Mouse (Mus musculus) G1E-ER4 (cell line): ENCODE measurements around the gene 6430628N08Rik. TPM values are rescaled to one million over a fixed set of nuclear protein-coding genes. Genes with fewer than 3 reads are reported as not detected.

Experiments used
- GATA1 ChIP-seq: IDR thresholded peaks from one replicate; pipeline ENCODE4 v1.8.0; 2012; ENCODE audit warnings: low read length, inconsistent platforms
- polyA plus RNA-seq: library from polyadenylated mRNA; stranded (reverse); fragments of >175 nt; gene quantifications from 2 replicates; pipeline ENCODE4 v1.2.3, GENCODE M21; 2012

The 6430628N08Rik gene
- polyA plus RNA-seq, 1 experiment, result not detected

GRCm38 (mm10) chr4:115878828-115879227, 11.6 kb upstream of the 6430628N08Rik start:
- TF ChIP-seq GATA1, result no peak

- no peak for TF ChIP-seq GATA1
Measured at GRCm38 (mm10) chr4:115881183-115881582, 9.3 kb upstream of the 6430628N08Rik start.

GRCm38 (mm10) chr4:115882195-115882594, 8.3 kb upstream of the 6430628N08Rik start:
- TF ChIP-seq GATA1, result no peak

- TF ChIP-seq GATA1, result no peak
Measured at GRCm38 (mm10) chr4:115884022-115884421, 6.4 kb upstream of the 6430628N08Rik start, which contains the start of gene Kncn. Kncn (plus strand) TSS chr4:115884400.

- no peak for TF ChIP-seq GATA1
Measured at GRCm38 (mm10) chr4:115885846-115886245, 4.6 kb upstream of the 6430628N08Rik start.

- TF ChIP-seq GATA1, result no peak
Measured at GRCm38 (mm10) chr4:115886875-115887274, 3.6 kb upstream of the 6430628N08Rik start.

- TF ChIP-seq GATA1, result no peak
Measured at GRCm38 (mm10) chr4:115890066-115890465, 399 bp upstream of the 6430628N08Rik start.

- TF ChIP-seq GATA1, result no peak
Measured at GRCm38 (mm10) chr4:115894281-115894680, 3.8 kb downstream of the 6430628N08Rik start.

GRCm38 (mm10) chr4:115897901-115898631, 7.6 kb downstream of the 6430628N08Rik start:
- TF ChIP-seq GATA1, result no peak

- TF ChIP-seq GATA1, result no peak
Measured at GRCm38 (mm10) chr4:115902816-115903215, 12.4 kb downstream of the 6430628N08Rik start.

- TF ChIP-seq GATA1, result no peak
Measured at GRCm38 (mm10) chr4:115904375-115904774, 13.9 kb downstream of the 6430628N08Rik start.

- TF ChIP-seq GATA1, result no peak
Measured at GRCm38 (mm10) chr4:115905701-115906100, 15.2 kb downstream of the 6430628N08Rik start.

GRCm38 (mm10) chr4:115906791-115907190, 16.3 kb downstream of the 6430628N08Rik start:
- no peak for TF ChIP-seq GATA1

- TF ChIP-seq GATA1, result no peak
Measured at GRCm38 (mm10) chr4:115907994-115908393, 17.5 kb downstream of the 6430628N08Rik start.

- no peak for TF ChIP-seq GATA1
Measured at GRCm38 (mm10) chr4:115908641-115909040, 18.2 kb downstream of the 6430628N08Rik start.

GRCm38 (mm10) chr4:115911586-115911985, 21.1 kb downstream of the 6430628N08Rik start:
- TF ChIP-seq GATA1, result no peak

GRCm38 (mm10) chr4:115919911-115920310, 29.4 kb downstream of the 6430628N08Rik start:
- no peak for TF ChIP-seq GATA1

- TF ChIP-seq GATA1, result no peak
Measured at GRCm38 (mm10) chr4:115922688-115923087, 32.2 kb downstream of the 6430628N08Rik start.
